Mouse (Mus musculus) heart, postnatal 0 days (tissue): Measurements from ENCODE around the gene Gm26938. TPM values are rescaled to one million over a fixed set of nuclear protein-coding genes. Genes with fewer than 3 reads are reported as not detected.

Source experiments
- ATAC-seq: fragments of 200-750 bp; cut with Nextera tagmentation; 2 replicates; pipeline ENCODE4 v1.8.0; 2017; ENCODE audit warnings: low read depth, moderate number of reproducible peaks, moderate library complexity; ENCODE audit not compliant: insufficient read depth
- DNase-seq: peaks from one replicate; pipeline ENCODE4 v3.0.0-alpha.2; 2016; ENCODE audit warnings: low spot score
- H3K27ac ChIP-seq: fragments of 300-500 bp; sonication (generic); 2 replicates; pipeline ENCODE4 v1.5.1; 2014; ENCODE audit warnings: low read depth, mild to moderate bottlenecking
- H3K27me3 ChIP-seq: fragments of 300-500 bp; sonication (generic); 2 replicates; pipeline ENCODE4 v1.6.1; 2014; ENCODE audit warnings: low read length, mixed read lengths; ENCODE audit not compliant: control insufficient read depth, insufficient read depth
- H3K36me3 ChIP-seq: fragments of 300-500 bp; sonication (generic); replicated peaks from 2 replicates; pipeline ENCODE4 v1.6.1; 2014; ENCODE audit warnings: low read length, mixed read lengths; ENCODE audit not compliant: control insufficient read depth, insufficient read depth
- H3K4me1 ChIP-seq: fragments of 300-500 bp; sonication (generic); 2 replicates; pipeline ENCODE4 v1.6.1; 2014; ENCODE audit warnings: antibody characterized with exemption; ENCODE audit not compliant: control insufficient read depth, insufficient read depth
- H3K4me2 ChIP-seq: fragments of 300-500 bp; sonication (generic); 2 replicates; pipeline ENCODE4 v1.6.1; 2014; ENCODE audit warnings: low read depth, mild to moderate bottlenecking, low read length, moderate library complexity
- H3K4me3 ChIP-seq: fragments of 300-500 bp; sonication (generic); 2 replicates; pipeline ENCODE4 v1.5.1; 2014; ENCODE audit warnings: low read depth, low read length
- H3K9ac ChIP-seq: fragments of 300-500 bp; sonication (generic); replicated peaks from 2 replicates; pipeline ENCODE4 v1.6.1; 2014; ENCODE audit warnings: low read depth, low read length, mixed read lengths
- H3K9me3 ChIP-seq: fragments of 300-500 bp; sonication (generic); replicated peaks from 2 replicates; pipeline ENCODE4 v1.6.1; 2016; ENCODE audit warnings: low read length; ENCODE audit not compliant: control insufficient read depth
- CTCF ChIP-seq: IDR thresholded peaks from 2 replicates; pipeline ENCODE4 v1.5.1; 2016; ENCODE audit warnings: antibody characterized with exemption, control low read depth, low read depth
- EP300 ChIP-seq: IDR thresholded peaks from 2 replicates; pipeline ENCODE4 v1.6.1; 2016; ENCODE audit warnings: antibody characterized with exemption, low read depth
- WGBS: fragments of 180-500 bp; shearing (Covaris S2); extraction: QIAGEN DNeasy Blood & Tissue Kit; methylation state at CpG from one replicate; pipeline ENCODE4 v1.1.7; 2014; 5-methylcytosine and 5-hydroxymethylcytosine counted together
- polyA plus RNA-seq: library from polyadenylated mRNA; unstranded; fragments of >200 nt; fragmentation: Nextera tagmentation; extraction: Ambion mirVana; gene quantifications from 2 replicates; pipeline ENCODE4 v1.2.1, GENCODE M21; 2015
- total RNA-seq: library from RNA; depleted of rRNA; stranded (reverse); fragments of >200 nt; gene quantifications from 2 replicates; pipeline ENCODE4 v1.2.3, GENCODE M21; 2014; ENCODE audit warnings: low replicate concordance; rRNA removed

The Gm26938 gene
- total RNA-seq, result not detected in 2 replicates
- not detected in 2 replicates for polyA plus RNA-seq

GRCm38 (mm10) chr5:139826357-139827055 lies at the start of gene Gm26938, which contains the start of gene Psmg3:
Gene Gm26938, minus strand, starts transcription at chr5:139826407.
Gene Psmg3, minus strand, starts transcription at chr5:139826885.
- Histone ChIP-seq H3K4me1 (peaks cover 8% of the 10 kb centered on the region), H3K4me2 (peak within 1 kb of the TSS; percentile 87), H3K27ac (peak within 1 kb of the TSS; percentile 74), H3K27me3 (no peaks in the 10 kb centered on the region), H3K9me3 (no peaks in the 10 kb centered on the region), H3K9ac (peak within 1 kb of the TSS; percentile 75), H3K4me3 (peak within 1 kb of the TSS; percentile 97), H3K36me3 (peaks cover 18% of the 10 kb centered on the region; the same call in 1 of the 2 replicates)
- peak; percentile 89 for ATAC-seq
- TF ChIP-seq CTCF (no peak), EP300 (no peak)
- DNase-seq, result peak; percentile 57
- WGBS, result under 1% methylated on average over 43 of the region's 43 CpGs

GRCm38 (mm10) chr5:139871526-139871925 lies 45.3 kb upstream of the Gm26938 start:
- Histone ChIP-seq H3K36me3 (no peaks in the 10 kb centered on the region), H3K9me3 (no peaks in the 10 kb centered on the region), H3K9ac (no peak overlapping the region), H3K4me3 (no peak overlapping the region), H3K27me3 (no peaks in the 10 kb centered on the region), H3K4me1 (no peaks in the 10 kb centered on the region), H3K27ac (no peak overlapping the region), H3K4me2 (no peak overlapping the region)
- ATAC-seq (no peak), DNase-seq (no peak)
- 83% methylated on average over 1 of the region's 1 CpGs for WGBS
- TF ChIP-seq CTCF (no peak), EP300 (no peak)

DNA sequence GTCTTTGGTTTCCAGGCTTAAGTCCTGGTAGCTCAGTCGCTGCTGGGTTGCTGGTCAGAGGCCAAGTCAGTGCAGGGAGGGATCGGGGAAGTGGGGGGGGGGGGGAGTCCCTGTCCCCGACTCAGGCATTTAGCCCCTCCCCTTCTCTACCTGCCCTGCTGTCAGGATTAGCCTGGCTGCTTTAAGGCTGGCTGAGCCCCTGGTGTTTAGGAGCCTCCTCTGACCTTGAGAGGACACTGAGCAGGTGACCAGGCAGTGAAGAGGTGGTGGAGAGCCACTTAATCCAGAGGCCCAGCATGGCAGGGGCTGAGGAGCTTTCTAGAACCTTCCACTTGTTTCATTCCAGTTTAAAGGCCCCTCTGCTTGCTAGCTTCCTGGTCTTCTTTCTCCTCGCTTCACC lies 44.7 kb upstream of the Gm26938 start:
- Histone ChIP-seq H3K27ac (no peak overlapping the region), H3K9ac (no peak overlapping the region), H3K27me3 (no peaks in the 10 kb centered on the region), H3K9me3 (no peaks in the 10 kb centered on the region), H3K4me2 (no peak overlapping the region), H3K4me1 (no peaks in the 10 kb centered on the region), H3K36me3 (no peaks in the 10 kb centered on the region), H3K4me3 (no peak overlapping the region)
- no peak for DNase-seq
- TF ChIP-seq CTCF (no peak), EP300 (no peak)
- peak; percentile 39; the same call in 1 of the 2 replicates for ATAC-seq
- 16% methylated on average over 3 of the region's 4 CpGs for WGBS

DNA sequence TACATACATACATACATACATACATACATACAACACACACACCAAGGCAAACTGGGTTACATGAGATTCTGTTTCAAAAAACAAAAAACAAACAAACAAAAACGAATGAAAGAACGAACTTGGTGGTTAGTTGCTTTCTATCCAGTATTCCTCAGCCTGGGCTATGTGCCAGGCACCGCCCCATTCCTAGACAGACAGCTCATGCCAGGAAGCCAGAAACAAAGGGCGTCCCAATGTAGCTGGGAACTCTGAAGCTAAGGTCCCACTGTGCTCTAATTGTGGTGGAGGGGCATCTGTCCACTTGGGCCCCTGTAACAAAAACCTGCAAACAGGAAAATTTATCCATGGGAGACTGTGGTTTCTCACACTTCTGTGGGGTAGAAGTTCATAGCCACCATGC lies 36.6 kb upstream of the Gm26938 start:
- DNase-seq (peak; percentile 71), ATAC-seq (no peak)
- Histone ChIP-seq H3K4me1 (peaks cover 6% of the 10 kb centered on the region), H3K4me3 (no peak overlapping the region), H3K9ac (no peak overlapping the region), H3K27ac (no peak overlapping the region), H3K36me3 (no peaks in the 10 kb centered on the region), H3K4me2 (no peak overlapping the region), H3K27me3 (no peaks in the 10 kb centered on the region), H3K9me3 (no peaks in the 10 kb centered on the region)
- TF ChIP-seq EP300, result no peak
- no peak for TF ChIP-seq CTCF
- 15% methylated on average over 4 of the region's 4 CpGs for WGBS

DNA sequence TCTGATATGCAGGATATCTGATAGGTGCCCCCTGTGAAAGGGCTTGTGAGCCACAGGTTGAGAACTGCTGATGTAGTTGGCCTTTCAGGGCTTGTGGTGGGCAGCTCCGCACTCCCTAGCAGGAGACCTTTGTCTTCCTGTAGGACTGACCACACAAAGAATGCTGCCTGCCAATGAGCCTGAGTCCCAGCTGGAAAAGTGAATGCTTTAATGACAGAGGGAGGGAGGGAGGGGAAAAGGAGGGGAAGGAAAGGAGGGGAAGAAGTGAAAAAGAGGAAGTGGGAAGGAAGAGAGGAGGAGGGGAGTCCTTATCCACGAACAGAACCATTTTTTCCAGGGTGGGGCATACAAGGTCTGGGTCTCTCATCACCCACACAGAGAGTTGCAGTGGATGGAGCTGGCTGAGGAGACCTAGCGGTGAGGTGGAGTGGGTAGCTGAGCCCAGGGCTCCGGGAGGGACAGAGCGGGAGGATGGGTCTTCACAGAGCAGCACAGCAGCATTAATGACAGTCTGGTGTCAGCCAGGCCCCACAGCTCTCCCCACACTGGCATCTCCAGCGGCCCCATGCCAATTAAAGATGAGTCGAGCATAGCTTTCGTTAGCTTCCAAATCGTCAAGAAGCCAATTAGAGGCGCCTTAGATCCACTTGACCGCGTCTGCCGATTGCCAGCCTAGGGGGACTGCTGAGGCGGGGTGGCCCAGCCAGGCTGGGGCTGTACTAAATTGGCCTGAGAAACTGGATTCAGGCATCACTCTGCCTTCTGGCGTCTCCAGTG lies 34.3 kb upstream of the Gm26938 start:
- ATAC-seq (no peak; the same call in 1 of the 2 replicates), DNase-seq (no peak)
- WGBS, result 45% methylated on average over 15 of the region's 15 CpGs

More for the DNA sequence above, 34.3 kb upstream of the Gm26938 start:
- Histone ChIP-seq H3K4me1 (peaks cover 6% of the 10 kb centered on the region), H3K4me3 (no peak overlapping the region), H3K9me3 (no peaks in the 10 kb centered on the region), H3K4me2 (no peak overlapping the region), H3K9ac (no peak overlapping the region), H3K27ac (no peak overlapping the region), H3K27me3 (no peaks in the 10 kb centered on the region), H3K36me3 (no peaks in the 10 kb centered on the region)
- TF ChIP-seq CTCF, result no peak
- TF ChIP-seq EP300, result no peak
